Mouse (Mus musculus) heart, adult 2 months (tissue): ENCODE data around the gene Cdca7. TPM values are rescaled to one million over a fixed set of nuclear protein-coding genes. Genes with fewer than 3 reads are reported as not detected.

Experiments
- DNase-seq, 2 experiments: peaks; one replicate each; pipeline ENCODE4 v3.0.0; 2021
- H3K27ac ChIP-seq: fragments of 200-600 bp; 2 replicates; pipeline ENCODE4 v1.8.1; 2022
- H3K27me3 ChIP-seq: fragments of 200-500 bp; 2 replicates; pipeline ENCODE4 v1.6.1; 2012; ENCODE audit warnings: mild to moderate bottlenecking, low read length, inconsistent platforms, mixed read lengths; ENCODE audit not compliant: control insufficient read depth, insufficient read depth
- H3K36me3 ChIP-seq: fragments of 200-500 bp; 2 replicates; pipeline ENCODE4 v1.6.1; 2012; ENCODE audit warnings: low read length, inconsistent platforms; ENCODE audit not compliant: control insufficient read depth, insufficient read depth
- H3K4me1 ChIP-seq: fragments of 200-500 bp; 2 replicates; pipeline ENCODE4 v1.6.1; 2011; ENCODE audit warnings: low read length; ENCODE audit not compliant: control insufficient read depth, insufficient read depth
- H3K4me3 ChIP-seq: fragments of 200-600 bp; 2 replicates; pipeline ENCODE4 v1.8.1; 2022
- H3K79me2 ChIP-seq: fragments of 200-500 bp; replicated peaks from 2 replicates; pipeline ENCODE4 v1.6.1; 2012; ENCODE audit warnings: mild to moderate bottlenecking, inconsistent platforms, low read length, moderate library complexity, mixed read lengths; ENCODE audit not compliant: control insufficient read depth, insufficient read depth
- H3K9ac ChIP-seq: fragments of 200-500 bp; 2 replicates; pipeline ENCODE4 v1.6.1; 2012; ENCODE audit warnings: low read depth, mild to moderate bottlenecking, control low read depth, inconsistent platforms, low read length, mixed read lengths
- CTCF ChIP-seq: fragments of 200-600 bp; IDR thresholded peaks from 2 replicates; pipeline ENCODE4 v1.8.1; 2022; ENCODE audit warnings: antibody characterized with exemption, mild to moderate bottlenecking, moderate library complexity
- EP300 ChIP-seq: fragments of 200-500 bp; IDR thresholded peaks from 2 replicates; pipeline ENCODE4 v1.6.1; 2011; ENCODE audit warnings: low read depth, low read length, control low read depth; ENCODE audit not compliant: insufficient read depth
- POLR2A ChIP-seq: fragments of 200-500 bp; IDR thresholded peaks from 2 replicates; pipeline ENCODE4 v1.6.1; 2011; ENCODE audit warnings: mild to moderate bottlenecking, low read depth, low read length, control low read depth; ENCODE audit not compliant: insufficient read depth
- WGBS: fragments of 180-500 bp; shearing (Covaris S2); methylation state at CpG from one replicate; pipeline ENCODE4 v1.1.7; 2018; 5-methylcytosine and 5-hydroxymethylcytosine counted together
- intact Hi-C: fragments of 180-260 bp; cut with DNase I; formaldehyde crosslinking; loops from one replicate; pipeline ENCODE4 v1.15.1; 2025
- polyA plus RNA-seq: library from polyadenylated mRNA; depleted of rRNA; stranded (reverse); fragments of >200 nt; gene quantifications from 2 replicates; pipeline ENCODE4 v1.2.3, GENCODE M21; 2012
- total RNA-seq, 2 experiments: library from RNA; stranded (reverse); gene quantifications; 2 replicates each; pipeline ENCODE4 v1.2.3; 2021

The Cdca7 gene
- total and polyA plus RNA-seq, 3 experiments = 1.2 to 2.5 (median 1.9) TPM

DNA sequence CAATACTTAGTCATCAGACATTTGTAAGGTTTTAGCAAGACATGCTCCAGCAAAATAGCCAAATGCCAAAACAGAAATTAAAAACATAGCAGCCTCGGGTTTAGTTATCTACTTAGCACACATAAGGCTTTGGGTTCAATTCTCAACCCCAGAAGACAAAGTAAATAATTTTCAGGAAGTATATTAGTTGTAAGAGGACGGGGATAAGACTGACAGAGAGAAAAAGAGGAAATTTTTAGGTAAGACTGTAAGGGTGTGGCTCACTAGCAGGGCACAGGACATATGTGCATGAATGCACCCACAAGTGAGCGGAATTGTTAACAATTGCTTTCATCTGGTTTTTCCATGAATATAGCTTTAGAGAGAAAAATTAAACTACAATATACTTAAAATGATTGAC is 32.0 kb upstream of the Cdca7 start:
- no peaks in the 10 kb centered on the region for H3K36me3 ChIP-seq
- no peak for TF ChIP-seq CTCF
- TF ChIP-seq EP300 = no peak
- TF ChIP-seq POLR2A = no peak
- H3K4me3 ChIP-seq = no peak overlapping the region
- intact Hi-C loops = no loop called here
- 77% methylated on average over 3 of the region's 3 CpGs for WGBS
- no peak overlapping the region for H3K9ac ChIP-seq
- H3K4me1 ChIP-seq = no peaks in the 10 kb centered on the region
- DNase-seq = no peak
- no peaks in the 10 kb centered on the region for H3K27me3 ChIP-seq
- H3K27ac ChIP-seq = no peak overlapping the region
- no peaks in the 10 kb centered on the region for H3K79me2 ChIP-seq

DNA sequence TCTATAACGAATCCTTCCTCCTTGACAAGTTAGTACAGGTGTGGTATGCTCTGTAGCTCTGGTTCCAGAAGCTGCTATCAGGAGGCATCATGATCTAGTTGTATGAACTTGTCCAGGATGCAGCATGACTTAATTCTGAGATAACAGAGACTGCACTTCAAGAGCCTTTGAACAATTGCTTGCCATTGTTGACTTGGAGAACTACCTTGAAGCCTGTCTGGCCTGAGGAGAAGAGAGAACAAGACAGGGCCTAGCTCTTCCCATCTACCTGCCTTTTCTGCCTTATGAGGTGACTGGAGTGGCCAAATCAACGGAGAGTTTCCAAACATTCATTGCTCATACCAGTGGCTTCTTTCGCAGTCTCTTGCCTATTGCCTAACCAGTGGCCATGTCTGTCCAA is 29.9 kb upstream of the Cdca7 start:
- no peak overlapping the region for H3K4me3 ChIP-seq
- no peak overlapping the region for H3K27ac ChIP-seq
- H3K79me2 ChIP-seq = no peaks in the 10 kb centered on the region
- TF ChIP-seq POLR2A = no peak
- TF ChIP-seq EP300 = no peak
- TF ChIP-seq CTCF = no peak
- no peaks in the 10 kb centered on the region for H3K4me1 ChIP-seq
- no peak overlapping the region for H3K9ac ChIP-seq
- intact Hi-C loops = no loop called here
- H3K36me3 ChIP-seq = no peaks in the 10 kb centered on the region
- no peak for DNase-seq
- WGBS = 87% methylated on average over 3 of the region's 3 CpGs
- no peaks in the 10 kb centered on the region for H3K27me3 ChIP-seq

DNA sequence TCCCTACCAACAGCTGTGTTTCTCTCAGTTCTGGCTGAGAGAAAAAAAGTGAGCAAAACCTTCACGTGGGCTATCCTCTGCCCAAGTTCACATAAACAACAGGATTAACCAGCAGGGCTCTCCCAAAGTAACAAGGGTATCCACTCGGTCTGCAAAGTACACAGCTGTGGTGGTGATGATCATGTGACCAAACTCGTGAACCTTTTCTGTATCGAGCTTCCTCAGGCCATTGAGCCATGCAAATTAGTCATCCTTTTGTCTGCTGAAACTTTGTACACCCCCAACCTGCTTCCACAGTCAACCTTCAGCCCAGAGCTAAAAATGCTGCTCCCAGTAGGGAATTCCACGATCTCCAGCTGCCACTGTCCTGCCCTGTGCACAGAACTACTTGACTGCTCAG is 29.3 kb upstream of the Cdca7 start:
- 46% methylated on average over 5 of the region's 5 CpGs for WGBS
- Histone ChIP-seq H3K4me1 (no peaks in the 10 kb centered on the region), H3K4me3 (no peak overlapping the region), H3K36me3 (no peaks in the 10 kb centered on the region), H3K9ac (no peak overlapping the region), H3K79me2 (no peaks in the 10 kb centered on the region), H3K27ac (no peak overlapping the region), H3K27me3 (no peaks in the 10 kb centered on the region)
- TF ChIP-seq POLR2A (no peak), EP300 (no peak), CTCF (no peak)
- DNase-seq = no peak
- intact Hi-C loops = no loop called here

DNA sequence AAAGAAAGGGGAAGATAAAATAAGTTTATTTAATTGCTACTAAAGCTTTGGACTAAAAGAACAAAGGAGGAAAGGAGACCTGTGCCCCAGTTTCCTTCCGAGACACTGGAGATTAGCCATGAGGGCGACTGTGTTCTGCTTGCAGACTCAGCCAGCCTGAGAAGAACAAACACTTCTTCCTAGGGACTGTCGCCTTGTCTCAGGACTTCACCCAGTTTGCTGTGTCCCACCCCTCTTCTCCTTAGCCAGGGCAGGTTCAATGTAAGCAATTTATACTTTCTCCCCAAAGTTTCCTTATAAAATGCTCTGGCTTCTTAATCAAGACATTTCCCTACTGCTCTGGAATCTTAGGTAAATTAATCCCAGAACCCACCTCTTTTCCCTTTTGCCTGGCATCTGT is 22.4 kb upstream of the Cdca7 start:
- Histone ChIP-seq H3K79me2 (no peaks in the 10 kb centered on the region), H3K27ac (no peak overlapping the region), H3K4me3 (no peak overlapping the region), H3K9ac (no peak overlapping the region), H3K36me3 (no peaks in the 10 kb centered on the region), H3K4me1 (no peaks in the 10 kb centered on the region), H3K27me3 (no peaks in the 10 kb centered on the region)
- intact Hi-C loops = no loop called here
- 48% methylated on average over 3 of the region's 3 CpGs for WGBS
- TF ChIP-seq EP300 = no peak
- TF ChIP-seq CTCF = no peak
- no peak for TF ChIP-seq POLR2A
- no peak for DNase-seq

DNA sequence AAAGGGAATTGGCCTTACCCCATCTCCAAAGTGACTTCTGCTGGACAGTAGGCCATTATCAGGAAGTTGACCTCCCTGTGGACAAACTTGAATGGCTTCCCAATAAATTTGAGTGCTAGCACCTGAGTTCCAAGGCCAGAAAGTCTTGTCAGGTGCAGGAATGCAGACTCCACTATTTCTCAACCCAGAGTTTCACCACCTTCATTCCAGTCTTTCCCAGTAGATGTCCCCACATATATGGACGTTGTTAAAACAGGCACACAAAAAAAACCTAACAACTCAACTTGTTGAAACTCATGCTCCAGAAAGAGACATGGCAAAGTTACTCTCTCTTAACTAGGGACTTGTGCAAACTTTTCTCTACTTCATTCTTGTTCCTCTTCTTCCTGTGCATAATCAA is 19.8 kb upstream of the Cdca7 start:
- DNase-seq = no peak
- TF ChIP-seq POLR2A (no peak), EP300 (no peak), CTCF (no peak)
- 43% methylated on average over 1 of the region's 1 CpGs for WGBS
- Histone ChIP-seq H3K27me3 (no peaks in the 10 kb centered on the region), H3K4me3 (no peak overlapping the region), H3K27ac (no peak overlapping the region), H3K4me1 (no peaks in the 10 kb centered on the region), H3K9ac (no peak overlapping the region), H3K79me2 (no peaks in the 10 kb centered on the region), H3K36me3 (no peaks in the 10 kb centered on the region)
- intact Hi-C loops = no loop called here

DNA sequence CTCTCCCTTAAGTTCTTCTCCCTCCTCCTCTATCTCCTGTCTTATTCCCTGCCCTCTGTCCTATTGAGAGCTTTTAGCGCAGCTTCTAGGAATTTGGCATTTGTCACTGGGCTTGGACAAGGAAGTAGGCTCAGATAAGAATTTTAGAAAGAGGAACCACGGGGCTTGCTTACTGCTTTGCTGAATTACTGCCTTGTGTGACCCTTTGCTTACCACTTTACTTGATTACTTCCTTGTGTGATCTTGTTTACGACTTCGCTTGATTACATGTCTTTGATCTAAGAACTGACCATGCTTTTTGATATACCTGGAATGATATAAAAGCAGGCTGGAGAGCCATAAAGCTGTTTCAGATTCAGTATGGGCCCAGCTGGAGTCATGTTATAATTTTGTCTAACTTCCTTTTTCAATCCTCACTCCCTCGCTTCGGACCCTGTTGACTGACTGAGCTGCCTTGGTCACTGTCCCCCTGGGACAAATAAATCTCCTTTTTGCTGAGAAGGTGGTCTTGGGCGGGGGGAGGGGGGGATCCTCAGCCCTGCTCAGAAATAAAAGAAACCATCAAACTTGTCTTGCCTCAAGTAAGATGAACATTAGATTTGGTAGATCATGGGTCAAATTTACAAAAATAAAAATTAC is 11.5 kb upstream of the Cdca7 start:
- no peaks in the 10 kb centered on the region for H3K36me3 ChIP-seq
- intact Hi-C loops = no loop called here
- no peaks in the 10 kb centered on the region for H3K79me2 ChIP-seq
- H3K4me1 ChIP-seq = no peaks in the 10 kb centered on the region
- H3K4me3 ChIP-seq = no peak overlapping the region
- H3K27ac ChIP-seq = no peak overlapping the region
- no peak for DNase-seq
- TF ChIP-seq POLR2A (no peak), CTCF (no peak), EP300 (no peak)
- H3K9ac ChIP-seq = no peak overlapping the region
- 44% methylated on average over 7 of the region's 7 CpGs for WGBS
- no peaks in the 10 kb centered on the region for H3K27me3 ChIP-seq
